ENCODE assay signal across 15 mouse cellular contexts in genomic region chr10:90940521-90941520, GRCm38 (mm10).
DNase-seq lines count a peak whose midpoint lies in the region; ATAC-seq and TF ChIP-seq lines count a peak whose summit lies in the region.
"Had no signal": no experiment of that assay in that cellular context is flagged by ENCODE, and none has a peak within 500 bp of the region (broad histone marks: within the 10 kb centered on the region; RNA-seq: fewer than 3 reads in every experiment).

No protein-coding gene starts in this region.

- no peaks in the 10 kb centered on the region for H3K27me3 ChIP-seq in forebrain, postnatal 0 days (ENCODE audit: insufficient read depth, low read length)
- H3K27me3 ChIP-seq in forebrain, embryonic 10.5 days (ENCODE audit: poor library complexity, severe bottlenecking) = no peaks in the 10 kb centered on the region
- H3K27me3 ChIP-seq: embryonic facial prominence, embryonic 12.5 days; lung, embryonic 15.5 days; midbrain, embryonic 15.5 days had no signal

- no peak overlapping the region for H3K4me3 ChIP-seq in forebrain, postnatal 0 days (ENCODE audit: low read depth, low read length)
- no peak overlapping the region for H3K4me3 ChIP-seq in forebrain, embryonic 10.5 days
- no peak overlapping the region for H3K4me3 ChIP-seq in left cerebral cortex, adult 2 months
- no peak overlapping the region for H3K4me3 ChIP-seq in cortical plate, adult 2 months (ENCODE audit: insufficient read depth, low read length)
- H3K4me3 ChIP-seq: embryonic facial prominence, embryonic 12.5 days; lung, embryonic 15.5 days; midbrain, embryonic 15.5 days had no signal

- DNase-seq in forebrain, postnatal 0 days = peak; percentile 39
- DNase-seq in forebrain, embryonic 10.5 days (ENCODE audit: extremely low spot score, low spot score) = no peak
- no peak for DNase-seq in left cerebral cortex, adult 2 months (ENCODE audit: extremely low spot score in 1 of 2, low spot score in 2 of 2)
- DNase-seq in left cerebral cortex, adult 9 months (ENCODE audit: low spot score in 2 of 2) = no peak
- peak; percentile 58 for DNase-seq in heart, postnatal 25 days (ENCODE audit: low spot score)
- no peak for DNase-seq in urinary bladder, postnatal 14 days (ENCODE audit: low spot score)
- DNase-seq: adrenal gland, postnatal 36 days; thymus, postnatal 25 days had no signal

- H3K9me3 ChIP-seq in forebrain, postnatal 0 days (ENCODE audit: low read length) = no peaks in the 10 kb centered on the region
- no peaks in the 10 kb centered on the region for H3K9me3 ChIP-seq in forebrain, embryonic 10.5 days
- H3K9me3 ChIP-seq: embryonic facial prominence, embryonic 12.5 days; lung, embryonic 15.5 days; midbrain, embryonic 15.5 days had no signal

- H3K36me3 ChIP-seq in forebrain, postnatal 0 days (ENCODE audit: insufficient read depth) = peaks cover 12% of the 10 kb centered on the region
- H3K36me3 ChIP-seq in forebrain, embryonic 10.5 days (replicated peaks) = no peaks in the 10 kb centered on the region
- H3K36me3 ChIP-seq: embryonic facial prominence, embryonic 12.5 days; lung, embryonic 15.5 days had no signal

- 0 out of 2 replicates have a peak, but pooled peaks cover 2% of the 10 kb centered on the region for H3K4me1 ChIP-seq in forebrain, postnatal 0 days (ENCODE audit: insufficient read depth)
- H3K4me1 ChIP-seq in forebrain, embryonic 10.5 days = no peaks in the 10 kb centered on the region
- H3K4me1 ChIP-seq in cortical plate, adult 2 months (ENCODE audit: control insufficient read depth, insufficient read depth, low read length) = peaks cover 23% of the 10 kb centered on the region
- H3K4me1 ChIP-seq: embryonic facial prominence, embryonic 12.5 days; lung, embryonic 15.5 days; midbrain, embryonic 15.5 days had no signal

- H3K9ac ChIP-seq in forebrain, postnatal 0 days = no peak overlapping the region
- H3K9ac ChIP-seq: embryonic facial prominence, embryonic 12.5 days; lung, embryonic 15.5 days; midbrain, embryonic 15.5 days had no signal

- TF ChIP-seq POLR2A in cortical plate, adult 2 months (IDR thresholded peaks at IDR 0.05; ENCODE audit: extremely low read depth, insufficient read depth, low read length) = no peak

- intact Hi-C loops in left cerebral cortex, adult 2 months (cut with DNase I) = no loop called here
- intact Hi-C loops in heart, postnatal 25 days (cut with DNase I) = no loop called here

- peak overlapping the region; percentile 54; the same call in 1 of the 2 replicates for H3K27ac ChIP-seq in forebrain, postnatal 0 days (ENCODE audit: low read depth, low read length)
- no peak overlapping the region for H3K27ac ChIP-seq in forebrain, embryonic 10.5 days
- H3K27ac ChIP-seq in left cerebral cortex, adult 2 months = peak overlapping the region; percentile 76
- peak overlapping the region; percentile 79 for H3K27ac ChIP-seq in cortical plate, adult 2 months (ENCODE audit: insufficient read depth, low read length)
- H3K27ac ChIP-seq: embryonic facial prominence, embryonic 12.5 days; lung, embryonic 15.5 days; midbrain, embryonic 15.5 days had no signal

- no peak for TF ChIP-seq CTCF in forebrain, postnatal 0 days (IDR thresholded peaks at IDR 0.05; ENCODE audit: low read depth)
- TF ChIP-seq CTCF in left cerebral cortex, adult 2 months (IDR thresholded peaks at IDR 0.05) = no peak
- no peak for TF ChIP-seq CTCF in cortical plate, adult 2 months (IDR thresholded peaks at IDR 0.05; ENCODE audit: extremely low read depth, insufficient read depth, low read length)

- 83% methylated on average over 15 of the region's 15 CpGs for WGBS in forebrain, postnatal 0 days
- 90% methylated on average over 15 of the region's 15 CpGs for WGBS in forebrain, embryonic 10.5 days

- peak; percentile 71 for ATAC-seq in forebrain, postnatal 0 days
- ATAC-seq in inflammation-experienced regulatory T-cells, adult 6 months = no peak
- ATAC-seq: activated CD4-positive, CD25-positive, alpha-beta regulatory T cell, adult 4 months; midbrain, embryonic 15.5 days had no signal

- H3K4me2 ChIP-seq in forebrain, postnatal 0 days (ENCODE audit: low read depth) = no peak overlapping the region
- H3K4me2 ChIP-seq: embryonic facial prominence, embryonic 12.5 days; liver, embryonic 11.5 days; lung, embryonic 15.5 days; midbrain, embryonic 15.5 days had no signal

Comparison
In these comparisons a context has a peak if more than half of its experiments do, and no peak if none do; other contexts are left out.
1. DNase-seq: peak in forebrain, postnatal 0 days (single experiment) and heart, postnatal 25 days (single experiment); none in forebrain, embryonic 10.5 days (single experiment), left cerebral cortex, adult 2 months (0 of 2), left cerebral cortex, adult 9 months (0 of 2) and urinary bladder, postnatal 14 days (single experiment).